Mouse (Mus musculus) mature B cell (primary cell): ENCODE measurements around the gene Mettl17.
"Not testable (repeated sequence)": the region's sequence is repeated elsewhere in the genome, so short reads cannot be mapped to it uniquely, and the experiment has no call there.

Experiments
- in situ Hi-C: fragments of 300-500 bp; cut with MboI; formaldehyde crosslinking; loops from 2 replicates; pipeline ENCODE4 v1.14.3; 2019

Gene Mettl17

DNA sequence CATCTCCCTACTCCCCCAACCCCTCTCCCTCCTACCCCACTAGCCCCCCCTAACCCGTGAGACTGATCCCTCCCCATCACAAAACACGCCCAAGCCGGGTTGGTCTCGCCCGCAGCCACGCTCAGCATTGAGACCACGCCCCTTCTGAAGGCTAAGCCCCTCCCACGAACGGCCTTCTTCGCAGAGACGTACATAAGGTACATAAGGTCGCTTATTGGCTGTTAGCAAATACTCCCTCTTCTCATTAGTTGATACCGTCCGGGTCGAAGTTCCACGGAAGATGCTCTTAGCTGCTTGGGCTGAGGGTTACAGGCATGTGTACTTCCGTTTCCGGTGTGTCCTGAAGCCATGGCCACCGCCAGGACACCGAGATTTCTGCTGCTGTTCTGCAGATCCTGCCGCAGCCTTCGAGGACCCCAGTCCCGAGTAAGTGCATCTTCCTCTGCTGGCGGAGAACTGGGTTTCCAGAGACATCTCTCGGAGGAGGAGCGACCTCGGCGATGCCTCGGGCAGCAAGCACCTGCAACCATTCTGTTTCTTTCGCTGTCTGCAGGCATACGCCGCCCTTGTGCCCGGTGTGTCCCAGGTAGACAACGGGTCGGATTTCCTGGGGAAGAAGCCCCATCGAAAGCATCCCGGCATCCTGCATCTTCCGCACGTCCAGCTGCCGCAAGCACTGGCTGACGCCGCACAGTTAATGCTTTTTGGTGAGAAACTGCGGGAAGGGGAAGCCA, at the start of gene Mettl17:
Gene Mettl17, plus strand, starts transcription at position 245 of the 734 bp plus-strand sequence.
- in situ Hi-C loops = loop anchor here (25.0 kb wide), 1 partner anchor 428 kb away; the partner anchor contains the start of gene Mettl3

DNA sequence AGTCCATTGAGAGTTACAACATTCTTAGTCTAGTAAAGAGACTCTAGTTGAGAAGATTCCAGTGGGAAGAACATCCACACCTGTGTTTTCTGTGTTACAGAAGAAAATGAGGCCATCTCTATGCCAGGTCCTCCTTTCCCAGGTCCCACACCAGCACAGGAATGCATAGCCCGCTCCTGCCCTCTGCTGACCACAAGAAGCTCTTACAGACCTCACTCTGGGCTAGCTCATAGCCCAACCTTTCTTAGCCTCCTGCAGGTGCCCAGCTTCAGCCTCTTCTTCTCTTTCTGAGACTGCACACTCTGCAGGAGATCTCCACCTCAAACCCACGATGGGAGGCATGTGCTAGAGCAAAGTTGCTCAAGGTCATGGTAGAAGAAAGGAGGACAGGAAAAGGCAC, 46.2 kb upstream of the Mettl17 start:
- in situ Hi-C loops = not testable (repeated sequence)

DNA sequence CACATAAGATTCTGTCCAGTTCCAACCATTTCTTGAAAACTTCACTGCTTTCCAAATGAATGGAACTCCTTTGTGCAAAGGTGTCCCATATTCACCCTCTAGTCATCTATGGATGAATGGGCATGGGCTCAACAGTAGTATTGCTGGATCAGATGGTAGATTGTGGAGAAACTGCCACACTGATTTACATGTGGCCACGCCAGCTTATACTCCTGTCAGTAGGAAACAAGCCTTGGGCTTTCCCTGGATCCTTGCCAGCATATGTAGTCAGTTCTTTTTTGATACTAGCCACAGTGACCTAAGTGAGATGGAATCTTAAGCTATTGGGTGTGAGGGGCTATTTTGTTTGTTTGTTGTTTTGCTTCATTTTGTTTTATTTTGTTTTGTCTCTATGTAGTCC, 42.4 kb upstream of the Mettl17 start:
- in situ Hi-C loops = no loop called here

DNA sequence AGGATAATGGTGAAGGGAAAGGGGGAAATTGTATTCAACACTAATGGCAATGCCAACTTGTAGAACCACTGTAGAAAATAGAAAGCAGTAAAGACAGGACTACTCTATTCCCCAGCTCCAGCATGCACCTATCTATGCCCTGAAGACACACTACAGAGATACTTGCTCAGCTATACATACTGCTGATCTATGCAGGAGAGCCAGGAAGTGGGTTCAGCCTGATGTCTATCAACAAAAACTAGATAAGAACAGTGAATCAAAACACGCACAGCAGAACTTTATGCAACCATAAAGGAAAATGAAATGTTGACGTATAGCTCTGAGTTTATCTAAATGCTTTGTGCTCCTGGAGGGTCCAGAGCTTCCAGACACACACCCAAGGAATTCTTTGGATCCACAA, 41.9 kb upstream of the Mettl17 start:
- in situ Hi-C loops = no loop called here

DNA sequence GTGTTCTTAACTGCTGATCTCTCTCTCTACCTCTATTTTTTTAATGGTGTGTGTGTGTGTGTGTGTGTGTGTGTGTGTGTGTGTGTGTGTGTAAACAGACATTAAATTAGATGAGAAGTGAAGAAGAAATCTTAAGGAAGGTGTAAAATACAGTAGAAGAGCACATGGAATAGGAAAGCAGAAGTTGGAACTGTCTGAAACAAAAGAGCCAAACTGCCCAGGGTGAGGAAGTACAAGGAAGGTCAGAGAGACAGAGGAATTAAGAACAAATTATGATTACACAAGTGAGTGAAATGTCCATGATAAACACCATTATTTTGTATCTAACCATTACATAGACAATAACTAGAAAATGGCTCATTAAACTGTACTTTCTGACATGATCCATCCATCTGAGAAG, 40.8 kb upstream of the Mettl17 start:
- in situ Hi-C loops = no loop called here

DNA sequence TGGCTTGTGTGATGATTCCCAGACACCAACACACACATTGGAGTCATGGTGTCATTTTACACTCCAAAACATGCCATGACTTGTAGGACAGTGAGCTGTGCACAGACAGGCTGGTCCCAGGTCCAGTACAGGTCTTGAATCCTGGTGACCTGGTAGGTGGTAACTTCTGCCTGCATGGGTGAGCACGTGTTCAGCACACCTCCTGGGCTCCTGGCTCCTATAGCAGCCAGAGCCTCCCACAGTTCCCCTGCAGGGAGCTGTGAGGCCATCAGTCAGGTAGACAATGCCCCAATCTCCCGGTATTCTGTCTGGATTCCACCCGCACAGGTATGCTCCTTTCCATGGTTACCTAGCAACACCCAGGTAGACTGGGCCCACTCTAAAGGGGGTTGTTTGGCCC, 38.1 kb upstream of the Mettl17 start:
- in situ Hi-C loops = no loop called here

DNA sequence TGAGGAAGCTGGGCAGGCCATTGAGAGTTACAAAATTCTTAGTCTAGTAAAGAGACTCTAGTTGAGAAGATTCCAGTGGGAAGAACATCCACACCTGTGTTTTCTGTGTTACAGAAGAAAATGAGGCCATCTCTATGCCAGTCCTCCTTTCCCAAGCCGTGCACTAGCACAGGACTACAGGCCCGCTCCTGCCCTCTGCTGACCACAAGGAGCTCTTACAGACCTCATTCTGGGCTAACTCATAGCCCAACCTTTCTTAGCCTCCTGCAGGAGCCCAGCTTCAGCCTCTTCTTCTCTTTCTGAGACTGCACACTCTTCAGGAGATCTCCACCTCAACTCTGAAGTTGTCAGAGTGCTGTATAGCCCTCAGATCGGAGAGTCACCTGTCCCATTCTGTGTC, 33.6 kb upstream of the Mettl17 start:
- in situ Hi-C loops = not testable (repeated sequence)

DNA sequence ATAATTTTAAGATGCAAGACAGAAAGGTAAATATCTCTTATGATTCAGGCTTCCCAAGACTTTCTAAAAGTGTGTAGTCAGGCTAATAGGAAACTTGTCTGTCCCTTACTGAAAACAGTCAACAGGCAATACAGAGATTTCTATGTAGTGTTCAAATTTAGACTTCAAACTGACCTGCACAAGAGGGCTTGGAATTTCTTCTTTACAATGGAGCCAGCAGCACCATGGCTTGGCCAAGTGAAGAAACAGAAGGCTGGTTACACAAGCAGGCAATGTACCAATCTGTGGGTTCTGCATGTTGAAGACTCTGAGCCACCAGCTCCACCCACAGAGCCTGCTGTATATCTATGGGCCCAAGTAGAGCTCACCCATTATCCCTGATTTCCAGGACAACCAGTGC, 31.2 kb upstream of the Mettl17 start, which contains the start of gene Ear6:
Gene Ear6, plus strand, starts transcription at position 301 of the 400 bp plus-strand sequence.
- in situ Hi-C loops = no loop called here

DNA sequence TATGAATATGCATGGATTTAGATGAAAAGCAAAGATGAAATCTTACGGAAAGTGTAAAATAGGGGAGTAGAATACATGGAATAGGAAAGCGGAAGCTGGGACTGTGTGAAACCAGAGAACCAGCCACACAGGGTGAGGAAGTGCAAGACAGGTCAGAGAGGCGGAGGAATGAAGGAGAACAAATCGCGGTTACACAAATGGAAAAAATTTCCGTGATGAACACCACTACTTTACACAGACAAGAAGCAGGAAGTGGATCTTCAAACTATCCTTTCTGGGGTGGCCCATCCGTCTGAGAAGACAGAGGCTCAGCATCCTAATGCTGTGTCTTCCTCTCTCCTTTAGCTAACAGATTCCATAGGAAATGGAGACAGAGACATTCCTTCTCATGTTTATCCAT, 29.4 kb upstream of the Mettl17 start:
- in situ Hi-C loops = not testable (repeated sequence)

DNA sequence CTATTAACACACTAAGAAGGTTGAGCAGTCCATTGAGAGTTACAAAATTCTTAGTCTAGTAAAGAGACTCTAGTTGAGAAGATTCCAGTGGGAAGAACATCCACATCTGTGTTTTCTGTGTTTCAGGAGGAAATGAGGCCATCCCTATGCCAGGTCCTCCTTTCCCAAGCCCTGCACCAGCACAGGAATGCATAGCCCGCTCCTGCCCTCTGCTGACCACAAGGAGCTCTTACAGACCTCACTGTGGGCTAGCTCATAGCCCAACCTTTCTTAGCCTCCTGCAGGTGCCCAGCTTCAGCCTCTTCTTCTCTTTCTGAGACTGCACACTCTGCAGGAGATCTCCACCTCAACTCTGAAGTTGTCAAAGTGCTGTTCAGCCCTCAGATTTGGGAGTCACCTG, 21.0 kb upstream of the Mettl17 start:
- in situ Hi-C loops = not testable (repeated sequence)

DNA sequence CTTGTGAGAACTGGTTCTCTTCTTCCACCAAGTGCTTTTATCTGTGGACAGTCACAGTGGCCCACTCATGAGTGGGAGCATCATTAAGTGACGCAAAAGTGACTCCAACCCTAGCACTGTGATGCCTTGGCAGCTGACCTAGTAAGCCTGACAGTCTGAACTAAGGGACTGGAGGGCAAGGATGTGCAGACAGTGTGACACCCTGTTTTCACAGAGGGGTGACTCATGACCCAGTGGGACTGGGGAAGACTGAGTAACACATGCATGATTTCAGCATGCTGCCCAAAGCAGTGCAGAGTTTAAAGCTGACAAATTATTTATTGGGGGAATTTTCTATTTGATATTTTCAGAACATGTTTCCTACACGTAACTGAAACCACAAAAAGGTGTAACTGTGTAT, 13.9 kb upstream of the Mettl17 start:
- in situ Hi-C loops = no loop called here

DNA sequence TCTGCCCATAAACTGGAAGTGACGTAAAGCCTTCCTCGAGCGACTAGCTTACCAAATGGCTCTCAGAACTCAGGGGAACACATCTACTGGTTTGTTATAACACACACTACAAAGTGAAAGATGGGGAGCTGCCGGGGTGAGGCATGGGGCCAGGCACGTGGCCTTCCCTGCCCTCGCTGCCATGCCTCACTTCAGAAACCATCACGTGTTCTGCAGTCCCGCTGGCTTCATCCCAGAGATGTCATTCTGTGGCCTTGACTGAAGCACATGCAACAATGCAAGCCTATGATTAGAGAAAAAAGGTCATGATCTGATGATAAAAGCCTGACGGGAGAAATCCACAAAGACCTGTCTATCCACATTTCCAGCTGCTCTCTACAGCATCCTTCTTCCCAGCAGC, 12.9 kb upstream of the Mettl17 start:
- in situ Hi-C loops = no loop called here

DNA sequence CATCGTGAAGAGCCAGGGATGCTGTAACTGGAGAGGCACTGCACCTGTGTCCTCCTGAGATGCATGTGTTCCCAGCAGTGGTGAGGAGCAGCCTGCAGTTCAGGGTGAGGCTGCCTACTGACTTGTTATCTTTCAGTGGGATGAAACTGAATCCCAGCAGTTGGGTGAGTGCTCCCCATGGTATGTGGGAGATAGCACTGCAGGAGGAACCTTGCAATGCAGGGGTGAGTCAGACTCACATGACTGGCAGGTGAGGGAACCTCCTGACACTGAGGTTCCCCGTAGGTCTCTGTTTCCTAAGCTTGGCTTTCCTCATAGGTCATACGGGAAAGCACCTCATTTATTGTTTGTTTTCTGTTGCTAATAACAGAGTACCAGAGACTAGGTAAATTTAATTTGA, 7.1 kb upstream of the Mettl17 start:
- in situ Hi-C loops = loop anchor here (25.0 kb wide), 1 partner anchor 435 kb away; the partner anchor contains the start of gene Mettl3

DNA sequence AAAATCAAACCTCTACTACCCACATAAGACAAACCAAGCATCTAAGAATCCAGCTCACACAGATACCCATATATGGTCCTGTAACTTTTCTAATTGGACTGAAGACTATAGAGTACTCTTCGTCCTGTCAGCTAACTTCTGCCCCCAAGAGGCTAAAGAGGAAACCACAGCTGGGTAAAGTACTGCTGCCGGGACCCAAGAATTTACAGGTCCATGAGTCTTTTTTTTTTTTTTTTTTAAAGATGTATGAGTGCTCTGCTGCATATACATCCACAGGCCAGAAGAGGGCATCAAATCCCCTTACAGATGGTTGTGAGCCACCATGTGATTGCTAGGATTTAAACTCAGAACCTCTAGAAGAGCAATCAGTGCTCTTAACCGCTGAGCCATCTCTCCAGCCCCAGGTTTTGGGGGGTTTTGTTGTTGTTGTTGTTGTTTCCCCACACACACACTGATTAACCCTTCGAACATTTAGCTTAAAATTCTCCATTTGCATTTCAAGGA, 1.1 kb upstream of the Mettl17 start:
- in situ Hi-C loops = loop anchor here (25.0 kb wide), 1 partner anchor 429 kb away; the partner anchor contains the start of gene Mettl3

DNA sequence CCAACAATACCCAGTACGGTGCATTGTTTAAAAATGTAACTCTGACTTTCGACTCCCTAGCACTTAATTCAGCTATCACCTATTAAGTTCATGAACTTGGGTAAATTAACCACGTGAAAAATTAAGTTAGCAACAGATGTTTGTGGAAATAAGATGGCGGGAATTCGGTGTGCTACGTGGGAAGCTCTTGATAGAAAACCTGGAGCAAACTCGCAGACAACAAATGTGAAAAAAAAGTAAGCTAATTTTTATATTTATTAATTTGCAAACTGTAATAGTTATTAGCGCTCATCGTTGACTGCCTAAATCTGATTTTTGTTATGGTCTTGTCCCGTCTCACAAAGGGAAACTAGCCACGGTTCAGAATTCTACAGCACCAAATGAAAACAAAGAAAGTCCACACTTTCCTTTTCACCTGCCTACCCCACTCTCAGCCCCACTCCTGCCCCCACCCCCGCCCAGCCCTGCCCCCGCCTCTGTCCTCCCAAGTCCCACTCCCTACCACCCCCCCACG, 554 bp upstream of the Mettl17 start:
- in situ Hi-C loops = loop anchor here (25.0 kb wide), 1 partner anchor 428 kb away; the partner anchor contains the start of gene Mettl3

DNA sequence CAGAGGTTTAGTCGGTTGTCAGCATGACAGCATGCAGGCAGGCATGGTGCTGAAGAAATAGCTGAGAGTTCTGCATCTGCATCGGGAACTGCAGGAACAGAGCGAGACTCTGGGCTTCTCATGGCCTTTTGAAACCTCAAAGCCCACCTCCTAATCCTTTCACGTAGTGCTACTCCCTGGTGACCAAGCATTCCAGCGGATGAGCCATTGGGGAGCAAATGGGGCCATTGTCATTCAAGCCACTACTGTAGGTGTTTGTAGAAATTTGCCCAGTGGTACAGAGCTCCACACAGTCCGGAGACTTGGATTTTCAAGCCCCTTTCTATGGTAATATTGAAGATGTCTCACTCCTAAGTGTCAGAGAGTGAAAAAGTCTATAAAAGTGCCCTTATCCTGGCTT, 1.4 kb downstream of the Mettl17 start:
- in situ Hi-C loops = loop anchor here (25.0 kb wide), 1 partner anchor 426 kb away; the partner anchor contains the start of gene Mettl3

DNA sequence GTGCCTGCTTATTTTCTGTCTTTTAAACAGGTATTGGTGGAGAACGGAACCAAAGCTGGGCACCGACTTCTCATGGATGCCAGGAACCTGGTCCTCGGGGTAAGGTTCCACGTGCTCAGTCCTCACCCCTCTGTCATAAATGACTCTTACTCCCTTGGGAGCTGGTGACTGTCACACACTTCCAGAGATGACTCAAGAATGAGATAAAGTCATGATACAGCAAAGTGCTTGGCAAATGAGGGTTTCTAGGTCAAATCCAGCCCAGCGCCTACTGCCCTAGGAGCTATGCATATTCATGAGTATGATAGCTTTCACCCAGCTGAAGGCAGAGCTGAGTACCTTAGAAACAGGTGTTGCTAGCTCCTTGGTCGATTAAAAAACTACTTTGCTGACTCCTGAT, 5.2 kb downstream of the Mettl17 start:
- in situ Hi-C loops = loop anchor here (25.0 kb wide), 1 partner anchor 422 kb away; the partner anchor contains the start of gene Mettl3

DNA sequence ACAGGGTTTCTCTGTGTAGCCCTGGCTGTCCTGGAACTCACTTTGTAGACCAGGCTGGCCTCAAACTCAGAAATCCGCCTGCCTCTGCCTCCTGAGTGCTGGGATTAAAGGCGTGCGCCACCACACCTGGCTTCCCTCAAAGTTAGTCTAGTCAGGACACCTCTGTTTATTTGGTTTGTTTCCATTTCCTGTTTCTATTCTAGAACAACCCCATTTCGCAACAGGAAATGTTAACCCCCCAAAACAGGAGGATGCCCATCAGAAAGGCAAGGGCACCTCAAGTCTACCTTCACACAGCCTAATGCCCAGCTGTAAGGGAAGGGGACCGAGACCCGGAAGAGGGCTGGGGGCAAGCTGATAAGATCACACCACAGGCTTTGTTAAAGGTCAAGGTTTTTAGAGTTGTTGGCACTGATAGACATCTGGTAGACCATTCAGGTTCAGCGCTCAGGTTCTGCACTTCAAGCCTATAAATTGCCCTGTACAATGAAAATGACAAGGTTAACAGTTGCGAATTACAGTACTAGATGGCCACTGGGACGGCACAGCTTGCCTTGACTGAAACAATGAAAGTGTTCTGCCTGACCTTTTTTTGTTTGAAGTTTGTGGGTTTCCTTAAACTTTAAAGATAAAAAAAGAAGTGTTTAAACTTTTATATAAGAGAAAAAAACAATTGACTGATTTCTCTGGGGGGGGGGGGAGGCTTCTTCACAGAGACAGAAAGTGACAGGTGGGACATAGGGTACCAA, 7.7 kb downstream of the Mettl17 start, which contains the start of gene Slc39a2:
Gene Slc39a2, plus strand, starts transcription at position 699 of the 749 bp plus-strand sequence.
- in situ Hi-C loops = loop anchor here (25.0 kb wide), 1 partner anchor 420 kb away; the partner anchor contains the start of gene Mettl3

DNA sequence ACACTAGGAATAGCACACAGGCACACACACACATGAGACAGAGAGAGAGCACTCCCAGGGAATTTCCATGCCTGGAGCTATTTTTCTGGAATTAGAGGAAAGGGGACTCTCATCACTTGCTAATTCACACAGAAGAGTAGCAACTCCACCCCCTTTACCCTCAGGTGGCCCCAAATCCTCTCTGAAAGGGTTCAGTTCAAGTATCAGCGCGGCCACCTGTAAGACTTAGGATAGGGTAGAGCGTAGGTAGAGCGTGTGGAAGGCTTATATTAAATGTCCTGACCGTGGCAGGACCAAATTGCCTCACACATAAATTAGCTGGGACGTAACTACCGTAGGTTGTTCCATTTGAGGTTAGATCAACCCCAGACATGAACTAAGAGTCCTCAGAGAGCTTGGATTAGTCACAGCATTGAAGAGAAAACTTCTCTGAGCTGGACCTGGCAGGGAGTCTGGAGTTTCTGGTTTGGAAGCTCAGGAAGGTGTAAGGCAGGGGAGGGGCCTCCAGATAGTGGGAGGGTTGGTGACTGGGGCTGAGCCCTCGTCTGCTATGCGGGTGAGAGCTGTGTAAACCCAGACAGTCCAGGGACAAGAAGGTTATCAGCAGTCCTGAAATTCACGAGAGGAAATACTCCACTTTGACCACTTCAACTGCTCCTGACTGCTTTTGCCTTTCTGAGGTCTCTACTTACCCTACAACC, 8.6 kb downstream of the Mettl17 start:
- in situ Hi-C loops = loop anchor here (25.0 kb wide), 1 partner anchor 419 kb away; the partner anchor contains the start of gene Mettl3

DNA sequence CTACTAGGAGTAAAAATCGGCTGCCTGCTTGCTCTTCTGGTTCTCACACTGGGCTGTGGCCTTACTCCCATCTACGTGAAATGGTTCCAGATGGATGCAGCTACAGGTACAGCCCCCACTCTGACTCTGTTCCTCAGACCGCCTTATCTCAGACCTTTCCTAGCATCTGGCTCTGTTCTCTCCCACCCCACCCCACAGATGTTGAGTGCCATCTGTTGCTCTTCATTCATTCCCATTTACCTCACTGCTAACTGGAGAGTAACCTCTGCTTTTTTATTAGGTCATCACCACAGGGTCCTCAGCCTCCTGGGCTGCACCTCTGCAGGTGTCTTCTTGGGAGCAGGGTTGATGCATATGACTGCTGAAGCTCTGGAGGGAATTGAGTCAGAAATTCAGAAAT, 9.2 kb downstream of the Mettl17 start:
- in situ Hi-C loops = loop anchor here (25.0 kb wide), 1 partner anchor 418 kb away; the partner anchor contains the start of gene Mettl3

DNA sequence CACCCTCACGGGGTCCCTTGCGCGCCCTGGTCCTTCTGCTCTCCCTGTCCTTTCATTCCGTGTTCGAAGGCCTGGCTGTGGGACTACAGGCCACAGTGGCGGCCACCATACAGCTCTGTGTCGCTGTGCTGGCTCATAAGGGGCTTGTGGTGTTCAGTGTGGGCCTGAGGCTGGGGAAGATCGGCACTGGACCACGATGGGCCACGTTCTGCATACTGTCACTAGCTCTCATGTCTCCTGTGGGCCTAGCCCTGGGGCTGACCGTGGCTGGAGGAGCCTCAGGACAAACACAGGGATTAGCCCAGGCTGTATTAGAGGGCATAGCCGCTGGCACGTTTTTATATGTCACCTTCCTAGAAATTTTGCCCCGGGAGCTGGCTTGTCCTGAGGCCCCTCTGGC, 10.4 kb downstream of the Mettl17 start:
- in situ Hi-C loops = loop anchor here (5.0 to 25.0 kb wide), 2 partner anchors 127 to 417 kb away; partner anchors contain the start of genes Mettl3 and Zfp219
